Mouse (Mus musculus): ENCODE measurements around the gene Lsamp.

DNA sequence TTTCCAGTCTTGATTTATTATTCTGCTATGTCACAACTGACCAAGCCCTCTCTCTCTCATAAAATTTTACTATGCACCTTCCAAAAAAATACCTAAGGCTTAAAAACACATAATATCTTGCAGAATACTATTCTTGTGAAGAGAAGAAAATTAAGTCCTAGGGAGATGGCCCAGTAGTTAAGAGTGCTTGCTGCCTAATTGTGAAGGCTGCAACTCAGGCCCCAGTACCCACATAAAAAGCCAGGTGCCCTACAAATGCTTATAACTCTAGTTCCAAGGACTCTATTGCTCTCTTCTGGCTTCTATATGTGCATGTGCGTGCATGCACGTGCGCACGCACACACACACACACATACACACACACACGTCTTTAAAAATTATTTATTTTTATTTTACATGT, 1225.9 kb downstream of the Lsamp start:
- TF ChIP-seq GATA1 (IDR thresholded peaks at IDR 0.05; ENCODE audit: borderline replicate concordance, low read length) (no peak), FLI1 (IDR thresholded peaks at IDR 0.05; ENCODE audit: low read length) (no peak)
